Mouse (Mus musculus) kidney, postnatal 4 days (tissue): ENCODE measurements around the gene Gm12216.

Experiments
- DNase-seq, 2 experiments: peaks; one replicate each; pipeline ENCODE4 v3.0.0; 2021; ENCODE audit warnings: mixed read lengths in 2 of 2

Gene Gm12216

GRCm38 (mm10) chr11:53736771-53737572 is 122.1 kb downstream of the Gm12216 start:
- DNase-seq: peak; percentile 86 to 90

GRCm38 (mm10) chr11:53735682-53736245 is 123.3 kb downstream of the Gm12216 start:
- DNase-seq: peak; percentile 66 to 82

DNA sequence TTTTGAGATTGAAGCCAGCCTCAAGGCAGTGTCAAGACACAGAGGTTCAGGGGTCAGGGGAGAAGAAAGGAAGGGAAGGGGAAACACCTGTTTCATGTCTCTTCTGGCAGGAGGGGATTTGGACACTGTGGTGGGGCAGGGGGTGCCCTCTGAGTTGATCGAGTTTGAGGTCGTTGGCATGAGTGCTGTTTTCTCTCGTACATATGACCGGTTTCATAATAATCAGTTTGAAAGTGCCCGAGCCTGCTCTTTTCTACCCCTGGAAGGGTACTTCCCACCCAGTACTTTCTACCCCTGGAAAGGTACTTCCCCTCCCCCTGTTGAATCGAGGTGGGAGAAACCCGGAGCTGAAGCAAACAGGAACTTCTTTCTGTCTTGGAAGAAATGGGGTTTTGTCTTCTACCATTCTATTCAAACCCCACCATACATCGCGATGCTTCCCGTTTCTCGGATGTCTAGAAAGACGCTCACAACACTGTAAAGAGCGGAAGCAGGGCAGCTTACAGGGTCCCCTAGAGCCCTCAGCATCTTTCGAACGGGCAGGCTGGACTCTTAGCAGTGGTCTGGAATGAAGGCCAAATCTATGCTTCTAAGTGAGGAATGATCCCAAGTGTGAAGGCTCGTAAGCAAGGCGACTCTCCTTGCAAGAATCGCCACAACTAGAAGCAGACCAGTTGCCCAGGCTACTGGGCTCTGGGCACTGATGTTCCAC is 123.9 kb downstream of the Gm12216 start:
- no peak for DNase-seq

DNA sequence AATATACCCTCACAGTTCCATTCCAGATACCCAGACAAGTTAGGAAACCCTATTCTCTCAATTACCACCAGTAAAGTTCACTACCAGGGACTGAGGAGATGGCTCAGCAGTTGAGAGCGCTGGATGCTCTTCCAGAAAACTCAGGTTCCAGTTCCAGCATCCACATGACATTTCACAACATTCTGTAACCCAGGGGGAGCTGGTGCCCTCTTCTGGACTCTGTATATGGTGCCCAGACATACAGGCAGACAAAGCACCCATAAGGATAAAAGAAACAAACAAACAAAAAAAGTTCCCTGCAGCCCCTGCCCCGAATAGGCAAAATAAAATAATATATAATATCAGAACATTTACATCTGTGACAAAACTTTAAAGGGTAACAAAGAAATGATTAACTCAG is 124.6 kb downstream of the Gm12216 start:
- no peak for DNase-seq

GRCm38 (mm10) chr11:53733824-53734223 is 125.2 kb downstream of the Gm12216 start:
- peak; percentile 8 to 17 for DNase-seq
